Mouse (Mus musculus) thymus, adult 2 months (tissue): ENCODE data around the gene Cachd1.

Experiments
- CTCF ChIP-seq: fragments of 200-500 bp; IDR thresholded peaks from 2 replicates; pipeline ENCODE4 v1.5.1; 2012; ENCODE audit warnings: mild to moderate bottlenecking, control low read depth, low read length, moderate library complexity, borderline replicate concordance; ENCODE audit not compliant: control insufficient read depth, poor library complexity, insufficient read depth; ENCODE audit errors: extremely low read depth
- POLR2A ChIP-seq: fragments of 200-500 bp; IDR thresholded peaks from 2 replicates; pipeline ENCODE4 v1.6.1; 2012; ENCODE audit warnings: mild to moderate bottlenecking, low read length, control low read depth, moderate library complexity; ENCODE audit not compliant: control insufficient read depth, poor library complexity, insufficient read depth; ENCODE audit errors: extremely low read depth

DNA sequence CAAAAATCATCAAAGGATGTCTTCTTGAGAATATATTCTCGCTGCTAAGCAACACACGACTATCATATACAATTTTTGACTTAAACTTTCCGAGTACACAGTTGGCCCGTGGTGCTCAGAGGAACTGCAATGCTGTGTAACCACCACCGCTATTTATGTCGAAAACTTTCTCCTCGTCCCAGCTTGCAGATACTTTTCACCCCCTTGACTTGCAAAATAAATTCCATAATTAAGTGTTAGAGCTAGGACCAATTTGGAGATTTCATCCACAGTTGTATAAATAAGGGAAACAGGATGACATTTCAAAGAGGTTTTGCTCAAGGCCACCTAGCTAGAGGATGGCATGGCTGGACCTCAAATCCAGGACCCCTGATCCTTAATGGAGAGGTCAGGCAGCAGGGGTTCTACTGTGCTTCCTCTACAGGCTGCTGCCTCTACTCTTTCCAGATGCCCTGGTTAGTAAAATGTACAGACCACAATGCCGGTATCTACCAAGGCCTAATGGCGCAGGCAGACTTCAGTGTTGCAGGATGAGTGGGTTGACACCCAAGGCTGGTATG is 251.5 kb downstream of the Cachd1 start:
- TF ChIP-seq CTCF (no peak), POLR2A (no peak)
